In genomic region chr9:14689376-14690108, GRCm38 (mm10) we compare ENCODE assay signal across 21 mouse cellular contexts. TPM values are rescaled to one million over a fixed set of nuclear protein-coding genes. Genes with fewer than 3 reads are reported as not detected.
DNase-seq lines count a peak whose midpoint lies in the region; ATAC-seq lines count a peak whose summit lies in the region.
"Had no signal": no experiment of that assay in that cellular context is flagged by ENCODE, and none has a peak within 500 bp of the region (broad histone marks: within the 10 kb centered on the region; RNA-seq: fewer than 3 reads in every experiment).

No protein-coding gene starts in this region.

- no peak overlapping the region for H3K4me2 ChIP-seq in stomach, embryonic 14.5 days (replicated peaks; ENCODE audit: low read depth, low read length)
- H3K4me2 ChIP-seq: forebrain, embryonic 13.5 days; hindbrain, embryonic 12.5 days; liver, embryonic 13.5 days; midbrain, embryonic 12.5 days; neural tube, embryonic 15.5 days had no signal

- H3K36me3 ChIP-seq in stomach, embryonic 14.5 days (ENCODE audit: control insufficient read depth, insufficient read depth, low read length): no peaks in the 10 kb centered on the region
- H3K36me3 ChIP-seq: hindbrain, embryonic 12.5 days; liver, embryonic 13.5 days; midbrain, embryonic 12.5 days; neural tube, embryonic 15.5 days had no signal

- peak; percentile 53 to 66 for DNase-seq in heart, adult 18-20 months
- no peak for DNase-seq in heart, postnatal 25 days (ENCODE audit: low spot score)
- peak; percentile 28 for DNase-seq in urinary bladder, postnatal 14 days (ENCODE audit: low spot score)
- DNase-seq in urinary bladder, postnatal 25 days (ENCODE audit: low spot score): no peak
- no peak for DNase-seq in right cerebral cortex, postnatal 4 days
- DNase-seq in gastrocnemius, postnatal 25 days: no peak
- DNase-seq in cerebellum, adult 8-10 months: no peak
- DNase-seq: cerebellum, postnatal 14 days; gastrocnemius, postnatal 36 days; left cerebral cortex, postnatal 4 days; liver, embryonic 13.5 days; lung, postnatal 14 days; retina, postnatal 1 day; thymus, postnatal 25 days had no signal

- H3K27me3 ChIP-seq in stomach, embryonic 14.5 days (ENCODE audit: control insufficient read depth, insufficient read depth, low read length): no peaks in the 10 kb centered on the region
- H3K27me3 ChIP-seq: CH12.LX; forebrain, embryonic 13.5 days; hindbrain, embryonic 12.5 days; liver, embryonic 13.5 days; midbrain, embryonic 12.5 days; neural tube, embryonic 15.5 days had no signal

- 0 out of 2 replicates have a peak, but pooled peaks have one; percentile 23 for ATAC-seq in stomach, embryonic 14.5 days (ENCODE audit: insufficient number of reproducible peaks, insufficient read depth, low FRiP score, low read depth)
- ATAC-seq: forebrain, embryonic 13.5 days had no signal

- intact Hi-C loops in heart, postnatal 25 days (cut with DNase I): no loop called here

- no peak overlapping the region for H3K9ac ChIP-seq in stomach, embryonic 14.5 days (replicated peaks; ENCODE audit: low read depth, low read length)
- H3K9ac ChIP-seq: forebrain, embryonic 13.5 days; hindbrain, embryonic 12.5 days; liver, embryonic 13.5 days; midbrain, embryonic 12.5 days; neural tube, embryonic 15.5 days had no signal

- 66% methylated on average over 12 of the region's 12 CpGs for WGBS in stomach, embryonic 14.5 days

- no peak overlapping the region for H3K27ac ChIP-seq in stomach, embryonic 14.5 days (ENCODE audit: low read length)
- H3K27ac ChIP-seq: forebrain, embryonic 13.5 days; hindbrain, embryonic 12.5 days; liver, embryonic 13.5 days; midbrain, embryonic 12.5 days; neural tube, embryonic 15.5 days had no signal

- H3K9me3 ChIP-seq in stomach, embryonic 14.5 days (ENCODE audit: control insufficient read depth, low read depth, low read length): no peaks in the 10 kb centered on the region
- H3K9me3 ChIP-seq: forebrain, embryonic 13.5 days; hindbrain, embryonic 12.5 days; liver, embryonic 13.5 days; midbrain, embryonic 12.5 days; neural tube, embryonic 15.5 days had no signal

- no peak overlapping the region for H3K4me3 ChIP-seq in stomach, embryonic 14.5 days (ENCODE audit: low read depth, low read length)
- H3K4me3 ChIP-seq: forebrain, embryonic 13.5 days; hindbrain, embryonic 12.5 days; liver, embryonic 13.5 days; midbrain, embryonic 12.5 days; neural tube, embryonic 15.5 days had no signal

- H3K4me1 ChIP-seq in stomach, embryonic 14.5 days (ENCODE audit: control insufficient read depth, insufficient read depth, low read length): no peaks in the 10 kb centered on the region
- H3K4me1 ChIP-seq: forebrain, embryonic 13.5 days; liver, embryonic 13.5 days; midbrain, embryonic 12.5 days; neural tube, embryonic 15.5 days had no signal

RNA-seq across cellular contexts. Expression of gene Amotl1, which starts 44.7 kb away (rescaled TPM):
- total RNA-seq in heart, adult 18-20 months (2021): 10 to 100 TPM; 57.6 to 60.4 TPM
- total RNA-seq in heart, postnatal 25 days (2021): 10 to 100 TPM; 57.9 to 59.9 TPM
- 31.8 and 35.3 TPM in 2 replicates for polyA plus RNA-seq in stomach, embryonic 14.5 days (2014; fragmentation: Nextera tagmentation; extraction: Ambion mirVana)
- total RNA-seq in gastrocnemius, postnatal 25 days (2021): 100 to 1,000 TPM; 221 to 341 TPM

RNA-seq across cellular contexts. Expression of gene Piwil4, which starts 51.0 kb away (rescaled TPM):
- total RNA-seq in heart, adult 18-20 months (2021): not detected
- total RNA-seq in heart, postnatal 25 days (2021): under 1 TPM in 1 of 2 experiments, not detected in 1; 0.10 TPM
- 0.11 and 0.12 TPM in 2 replicates for polyA plus RNA-seq in stomach, embryonic 14.5 days (2014; fragmentation: Nextera tagmentation; extraction: Ambion mirVana)
- total RNA-seq in gastrocnemius, postnatal 25 days (2021): not detected
- total RNA-seq: gastrocnemius, postnatal 36 days; left cerebral cortex, adult 18-20 months had no signal
- polyA plus RNA-seq: forebrain, embryonic 13.5 days had no signal

Comparison
In these comparisons a context has a peak if more than half of its experiments do, and no peak if none do; other contexts are left out.
1. DNase-seq: peak in heart, adult 18-20 months (2 of 2) and urinary bladder, postnatal 14 days (single experiment); none in heart, postnatal 25 days (single experiment), urinary bladder, postnatal 25 days (single experiment), right cerebral cortex, postnatal 4 days (single experiment), gastrocnemius, postnatal 25 days (single experiment) and cerebellum, adult 8-10 months (single experiment).